Mouse (Mus musculus): ENCODE measurements at regions not wholly inside any gene's neighbourhood (a gene's known extent, or its start where the extent isn't known, plus 50 kb on each side); places are given as distances from the start of the nearest gene placed in this dataset.

DNA sequence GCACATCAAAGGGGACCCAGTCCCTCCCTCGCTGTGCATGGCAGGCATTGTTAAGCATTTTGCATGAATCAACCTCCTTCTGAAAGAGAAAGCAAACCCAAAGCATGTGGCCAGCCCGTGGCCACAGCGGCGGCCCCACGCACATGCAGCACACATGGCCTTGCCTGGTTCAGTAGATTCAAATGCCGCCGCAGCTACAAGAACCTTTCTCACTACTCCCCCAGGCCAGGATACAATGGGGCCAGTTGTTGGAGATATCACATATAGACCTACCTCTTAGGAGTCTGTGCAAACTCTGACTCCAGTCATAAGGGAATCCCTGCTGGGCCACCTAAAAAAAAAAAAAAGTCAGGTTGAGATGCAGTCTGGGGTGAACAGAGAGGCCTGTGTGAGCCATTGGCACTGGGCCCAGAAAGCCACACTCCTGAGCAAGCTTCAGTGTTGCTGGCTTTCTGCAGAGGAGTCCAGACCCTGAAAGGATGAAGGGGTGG, 329.4 kb upstream of the Jarid2 start:
- no peak for DNase-seq (ENCODE audit: low spot score)

- no peak for DNase-seq (ENCODE audit: low spot score)
Observed at GRCm38 (mm10) chr13:44404010-44404575, 325.2 kb upstream of the Jarid2 start.

DNA sequence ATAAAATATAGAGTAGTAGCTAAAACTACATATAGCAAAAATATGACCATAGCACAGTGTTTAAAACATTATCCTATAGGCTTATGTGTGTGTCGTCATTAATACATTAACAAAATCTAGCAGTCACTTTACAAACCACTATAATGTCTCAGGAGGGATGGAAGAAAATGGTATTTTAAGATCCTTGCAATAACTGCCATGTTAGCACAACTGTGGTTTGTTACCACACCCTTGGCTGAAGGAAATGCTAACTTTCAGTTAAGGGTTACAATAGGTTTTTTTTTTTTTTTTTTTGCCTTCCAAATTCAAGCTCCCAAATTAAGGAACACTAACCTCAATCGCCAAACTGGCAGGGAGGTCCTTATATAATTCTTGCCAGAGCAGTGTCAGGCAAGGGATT, 322.0 kb upstream of the Jarid2 start:
- no peak for DNase-seq (ENCODE audit: low spot score)

DNA sequence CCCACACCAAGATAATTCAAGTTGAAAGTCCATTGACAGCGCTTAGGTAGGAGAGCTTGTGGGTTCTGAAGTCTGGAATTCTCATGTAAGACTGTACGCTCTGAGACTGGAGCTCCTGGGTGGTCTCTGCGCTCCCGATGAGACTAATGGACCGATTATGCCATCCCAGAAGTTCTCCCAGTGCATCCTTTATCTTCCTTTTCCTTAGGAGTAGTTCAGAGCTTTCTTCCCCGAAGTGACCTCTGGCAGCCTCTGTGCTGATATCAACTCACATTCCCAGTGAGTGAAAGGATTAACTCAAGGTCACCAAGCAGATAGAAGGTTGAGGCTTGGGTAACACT, 320.7 kb upstream of the Jarid2 start:
- DNase-seq (ENCODE audit: low spot score), result no peak

- no peak for DNase-seq (ENCODE audit: low spot score)
Observed at GRCm38 (mm10) chr13:44408960-44409719, 320.1 kb upstream of the Jarid2 start.

DNA sequence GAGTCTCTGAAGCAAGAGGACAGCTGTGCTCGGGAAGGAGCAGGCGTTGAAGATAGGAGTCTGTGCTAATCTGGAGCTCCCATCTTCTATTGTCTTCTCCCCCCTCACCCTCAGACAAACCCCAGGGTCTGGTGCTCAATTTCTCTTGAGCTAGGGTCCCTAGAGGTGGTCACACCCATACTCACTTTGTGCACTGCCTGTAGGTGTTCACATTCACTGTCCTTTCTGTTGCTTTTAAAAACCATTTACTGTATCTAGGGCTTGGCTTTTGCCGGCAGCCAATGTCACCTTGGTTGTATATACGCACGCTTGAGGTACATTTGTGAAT, 319.6 kb upstream of the Jarid2 start:
- DNase-seq (ENCODE audit: low spot score), result no peak

DNA sequence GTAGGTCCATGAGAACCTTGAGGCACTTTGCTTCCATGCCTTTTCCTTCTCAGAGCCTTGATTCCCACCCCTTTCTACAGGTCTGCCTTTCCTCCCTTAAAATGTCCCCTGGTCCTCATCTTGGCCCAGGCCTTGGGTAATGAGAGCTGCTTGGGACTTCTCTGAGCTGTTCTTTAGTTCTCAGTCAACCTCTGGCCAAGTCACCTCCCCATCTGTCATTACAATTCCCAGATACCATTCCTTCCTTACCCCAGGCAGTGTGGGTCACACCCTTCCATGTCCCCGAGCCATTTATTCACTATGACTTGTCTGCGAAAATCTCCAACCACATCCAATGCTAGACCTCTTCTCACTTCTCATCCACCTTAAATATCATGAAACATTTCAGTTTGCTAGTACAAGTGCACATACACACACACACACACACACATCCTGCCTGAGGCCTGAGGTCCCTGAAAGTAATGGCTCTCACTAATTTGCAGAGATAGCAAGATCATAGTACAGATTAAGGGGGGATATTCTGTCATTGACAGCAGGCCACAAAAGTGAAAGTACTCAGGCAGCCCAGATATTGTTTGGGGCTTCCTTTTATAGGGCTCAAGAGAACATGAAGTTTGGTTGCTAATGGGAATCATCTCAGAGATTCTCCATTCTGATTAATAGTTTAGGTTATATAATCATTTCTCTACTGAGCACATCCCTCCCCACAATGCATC, 317.3 kb upstream of the Jarid2 start:
- no peak for DNase-seq (ENCODE audit: low spot score)

GRCm38 (mm10) chr13:44413305-44413704, 316.0 kb upstream of the Jarid2 start:
- DNase-seq (ENCODE audit: low spot score), result no peak

DNA sequence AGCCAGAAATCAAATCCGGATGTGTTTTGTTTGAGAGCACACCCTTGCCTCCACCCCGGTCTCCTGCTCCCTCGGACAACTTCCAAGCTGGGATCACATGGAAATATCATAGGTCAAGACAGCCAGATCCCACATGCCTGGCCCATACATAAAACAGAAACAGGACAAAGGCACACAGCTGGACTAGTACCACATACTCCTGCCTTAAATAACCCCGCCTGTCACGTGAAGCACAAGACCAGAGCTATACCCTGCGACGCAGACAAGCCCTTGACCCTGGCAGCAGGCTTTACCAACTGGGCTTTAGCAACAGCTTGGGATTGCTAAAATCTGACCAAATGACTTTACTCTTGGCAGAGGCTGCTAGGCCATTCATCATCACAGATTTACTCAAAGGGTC, 313.3 kb upstream of the Jarid2 start:
- no peak for DNase-seq (ENCODE audit: low spot score)

DNA sequence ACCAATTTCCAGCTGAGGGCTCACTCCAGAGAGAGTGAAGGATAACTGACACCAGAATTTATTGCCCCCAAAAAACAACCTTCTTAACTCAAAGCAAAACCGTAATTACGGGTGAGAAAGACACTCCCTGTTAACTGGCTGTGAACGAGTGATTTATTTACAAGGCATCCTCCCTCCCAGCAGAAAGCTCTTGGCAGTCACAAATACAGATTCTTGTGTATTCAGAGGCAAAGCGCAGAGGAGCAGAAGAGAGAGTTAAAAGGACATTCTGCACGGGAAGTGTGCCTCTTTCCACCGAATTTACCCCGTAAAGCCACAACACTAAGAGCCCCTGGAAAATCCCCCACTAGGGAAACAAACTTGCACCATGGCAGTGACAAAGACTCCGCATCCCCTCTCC, 312.3 kb upstream of the Jarid2 start:
- DNase-seq (ENCODE audit: low spot score), result no peak

DNA sequence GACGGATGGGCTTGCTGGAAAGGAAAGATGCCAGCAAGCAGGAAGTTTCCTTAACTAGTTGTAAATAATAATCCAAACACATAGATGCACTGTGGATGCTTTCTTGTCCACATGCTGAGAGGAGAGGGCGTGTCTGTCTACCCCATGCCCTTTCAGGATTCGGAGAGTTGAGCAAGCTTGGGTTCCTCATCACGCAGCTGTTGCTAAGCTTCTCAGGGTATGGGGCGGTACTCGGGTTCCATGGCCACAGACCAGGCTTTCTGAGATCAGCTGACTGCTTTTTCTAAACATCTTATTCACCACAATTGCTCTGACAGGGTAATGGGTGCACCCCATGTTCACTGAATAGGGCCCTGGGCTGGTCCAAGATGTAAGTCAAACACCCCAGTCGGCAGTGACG, 310.2 kb upstream of the Jarid2 start:
- DNase-seq (ENCODE audit: low spot score), result no peak

DNA sequence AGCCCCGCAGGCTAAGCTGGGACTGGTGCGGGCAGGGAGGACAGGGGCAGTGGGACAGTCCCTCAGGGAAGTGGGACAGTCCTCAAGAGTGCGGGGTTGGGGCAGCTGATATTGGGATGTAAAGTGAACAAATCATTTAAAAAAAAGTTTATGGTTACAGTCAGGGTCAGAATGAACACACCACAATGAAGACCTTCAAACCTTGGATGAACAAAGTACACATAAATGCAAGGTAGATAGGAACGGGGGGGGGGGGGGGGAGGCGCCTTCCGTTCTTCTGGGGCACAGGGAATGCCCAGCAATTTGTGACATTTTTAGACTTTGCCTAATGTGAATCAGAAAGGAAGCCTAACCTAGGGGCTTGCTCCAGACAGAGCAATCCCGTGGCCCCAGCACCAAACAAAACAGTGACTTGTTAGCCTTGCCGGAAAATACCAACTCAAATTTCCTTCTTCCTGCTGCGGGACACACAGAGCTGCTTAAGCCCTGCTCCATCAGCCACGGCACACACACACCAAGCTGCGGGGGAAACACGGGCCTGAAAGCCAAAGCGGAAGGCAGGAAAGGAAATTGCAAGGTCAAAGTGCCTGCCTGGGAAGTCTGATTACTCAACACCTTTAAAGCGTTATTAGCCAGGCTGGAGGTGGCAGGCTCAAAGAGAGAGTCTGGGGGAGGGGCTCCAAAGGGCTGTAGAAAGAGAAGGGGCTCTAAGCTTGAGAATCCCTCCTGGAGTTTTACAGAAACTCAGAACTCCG, 309.6 kb upstream of the Jarid2 start:
- no peak for DNase-seq (ENCODE audit: low spot score)

DNA sequence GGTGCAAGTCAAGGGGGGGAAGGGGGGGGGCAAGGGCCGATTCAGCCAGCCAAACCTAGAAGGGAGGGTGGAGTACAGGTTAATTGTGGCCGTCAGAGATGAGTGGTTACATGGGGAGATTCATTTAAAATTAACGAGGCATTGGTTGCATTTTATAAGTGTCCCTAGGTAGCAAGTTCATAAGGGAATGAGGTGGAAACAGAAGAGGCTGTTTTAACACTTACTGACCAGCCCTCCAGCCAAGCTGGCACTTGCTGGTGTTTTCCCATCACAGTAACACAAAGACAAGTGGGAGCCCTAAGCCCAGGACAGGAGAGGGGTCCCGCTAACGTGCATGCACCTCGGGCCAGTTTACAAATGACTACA, 309.1 kb upstream of the Jarid2 start:
- DNase-seq (ENCODE audit: low spot score), result no peak

DNA sequence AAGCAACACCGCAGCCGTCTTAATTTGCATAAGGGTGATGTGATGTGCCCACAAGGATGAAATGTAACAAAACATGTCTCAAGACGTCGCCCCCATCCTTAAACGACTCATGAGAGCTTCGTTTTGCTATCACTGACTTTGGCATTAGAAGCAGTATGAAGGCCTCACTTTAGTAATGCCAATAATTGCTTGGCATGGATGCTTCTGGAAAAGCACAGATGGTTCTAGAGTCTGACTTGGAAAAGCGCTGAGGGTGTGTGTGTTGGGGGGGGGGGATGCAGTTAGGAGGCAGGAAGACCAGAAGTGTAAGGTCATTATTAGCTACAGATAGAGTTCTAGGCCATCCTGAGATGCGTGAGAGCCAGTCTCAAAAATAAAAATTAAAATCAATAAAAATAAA, 308.3 kb upstream of the Jarid2 start:
- DNase-seq (ENCODE audit: low spot score), result no peak

- peak; percentile 33 for DNase-seq (ENCODE audit: low spot score)
Observed at GRCm38 (mm10) chr13:44421426-44421825, 307.8 kb upstream of the Jarid2 start.

- no peak for DNase-seq (ENCODE audit: low spot score)
Observed at GRCm38 (mm10) chr13:44421922-44422321, 307.4 kb upstream of the Jarid2 start.

DNA sequence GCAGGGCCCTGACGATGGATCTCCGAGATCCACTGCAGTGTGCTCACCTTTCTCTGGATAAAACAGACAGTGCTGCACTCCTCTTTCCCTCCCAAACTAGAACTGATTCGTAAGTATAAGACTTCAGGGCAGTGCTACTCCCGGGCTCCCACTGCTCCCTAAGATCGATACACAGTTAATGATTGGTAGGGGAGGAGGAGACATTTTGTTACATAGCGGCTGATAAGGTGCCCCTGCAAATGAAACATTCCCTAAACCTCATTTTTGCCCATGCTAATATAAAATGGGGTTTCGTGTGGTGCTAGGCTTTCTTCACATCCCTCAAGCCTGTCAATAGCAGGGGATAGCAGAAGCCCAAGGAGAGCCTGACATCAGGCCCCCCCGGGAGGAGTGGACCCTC, 298.8 kb upstream of the Jarid2 start:
- DNase-seq (ENCODE audit: low spot score), result no peak

- DNase-seq (ENCODE audit: low spot score), result no peak
Observed at GRCm38 (mm10) chr13:44437709-44438108, 291.6 kb upstream of the Jarid2 start.

- DNase-seq (ENCODE audit: low spot score), result no peak
Observed at GRCm38 (mm10) chr13:44441061-44441460, 288.2 kb upstream of the Jarid2 start.

GRCm38 (mm10) chr13:44449216-44449830, 280.0 kb upstream of the Jarid2 start:
- no peak for DNase-seq (ENCODE audit: low spot score)

DNA sequence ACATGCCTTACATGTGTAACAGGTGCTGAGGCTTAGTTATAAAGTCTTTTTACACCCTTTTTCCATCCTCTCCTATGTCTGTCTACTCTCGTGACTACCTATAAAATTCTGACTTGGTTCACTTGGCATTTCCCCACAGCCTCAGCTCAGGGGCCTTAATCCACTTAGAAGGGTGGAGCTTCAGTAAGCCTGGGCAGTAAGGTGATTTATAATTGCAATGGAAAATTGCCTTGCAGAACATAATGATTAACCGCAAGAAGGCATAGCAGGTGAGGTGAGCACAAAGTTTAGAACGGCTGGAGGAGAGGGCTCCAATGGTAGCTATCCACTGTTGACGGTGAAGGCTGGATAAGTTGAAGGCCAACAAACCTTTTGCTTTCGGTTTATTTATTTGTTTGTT, 278.1 kb upstream of the Jarid2 start:
- DNase-seq (ENCODE audit: low spot score), result no peak

DNA sequence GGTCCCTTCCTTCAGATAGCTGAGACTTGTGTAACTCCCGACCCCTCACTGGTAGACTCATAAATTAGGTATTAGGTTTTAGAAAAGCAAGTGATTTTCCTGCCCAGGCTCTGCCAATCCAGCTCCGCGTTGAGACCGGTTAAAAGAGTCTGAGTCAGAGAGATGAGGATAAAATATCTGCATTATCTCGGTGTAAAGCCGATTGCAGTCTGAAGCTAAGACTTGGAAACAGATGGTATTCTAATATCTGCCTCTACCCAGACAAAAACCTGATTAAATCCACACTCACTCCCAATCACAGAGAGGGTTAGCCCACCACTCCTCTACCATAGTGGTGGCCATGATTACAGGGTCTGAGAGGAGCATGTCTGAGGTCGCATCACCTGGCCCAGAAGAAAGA, 276.1 kb upstream of the Jarid2 start:
- no peak for DNase-seq (ENCODE audit: low spot score)
